Comparison of ENCODE assay signal across 8 mouse cellular contexts in genomic region chr10:81432169-81432867, GRCm38 (mm10). TPM values are rescaled to one million over a fixed set of nuclear protein-coding genes. Genes with fewer than 3 reads are reported as not detected.
DNase-seq lines count a peak whose midpoint lies in the region; ATAC-seq and TF ChIP-seq lines count a peak whose summit lies in the region.

No protein-coding gene starts in this region.

- 58% methylated on average over 21 of the region's 21 CpGs for WGBS in lung, adult 2 months
- WGBS in embryonic facial prominence, embryonic 15.5 days: 59% methylated on average over 21 of the region's 21 CpGs
- WGBS in hindbrain, postnatal 0 days: 61% methylated on average over 21 of the region's 21 CpGs
- WGBS in liver, embryonic 16.5 days (ENCODE audit: insufficient replicate concordance): 60% methylated on average over 21 of the region's 21 CpGs

- H3K27ac ChIP-seq in embryonic facial prominence, embryonic 15.5 days (replicated peaks): no peak overlapping the region
- H3K27ac ChIP-seq in hindbrain, postnatal 0 days: 0 out of 2 replicates have a peak overlapping the region, but pooled peaks have one; percentile 11
- H3K27ac ChIP-seq in liver, embryonic 16.5 days (ENCODE audit: low read length): no peak overlapping the region

- H3K4me3 ChIP-seq in lung, adult 2 months (replicated peaks; ENCODE audit: extremely low read depth, low read depth, low read length): no peak overlapping the region
- H3K4me3 ChIP-seq in embryonic facial prominence, embryonic 15.5 days (replicated peaks): peak overlapping the region; percentile 30
- H3K4me3 ChIP-seq in hindbrain, postnatal 0 days (ENCODE audit: low read length): no peak overlapping the region; the same call in 1 of the 2 replicates
- H3K4me3 ChIP-seq in liver, embryonic 16.5 days (ENCODE audit: low read depth, low read length): no peak overlapping the region

- peak overlapping the region; percentile 49 for H3K4me2 ChIP-seq in embryonic facial prominence, embryonic 15.5 days (replicated peaks)
- peak overlapping the region; percentile 51 for H3K4me2 ChIP-seq in hindbrain, postnatal 0 days (ENCODE audit: low read depth, low read length)
- H3K4me2 ChIP-seq in liver, embryonic 16.5 days (ENCODE audit: low read depth, low read length): peak overlapping the region; percentile 43

- H3K27me3 ChIP-seq in embryonic facial prominence, embryonic 15.5 days: no peaks in the 10 kb centered on the region
- H3K27me3 ChIP-seq in hindbrain, postnatal 0 days (ENCODE audit: insufficient read depth, low read length): no peaks in the 10 kb centered on the region
- peaks cover 45% of the 10 kb centered on the region for H3K27me3 ChIP-seq in liver, embryonic 16.5 days (ENCODE audit: control insufficient read depth, insufficient read depth, low read depth, low read length)

- no peaks in the 10 kb centered on the region for H3K36me3 ChIP-seq in embryonic facial prominence, embryonic 15.5 days
- no peaks in the 10 kb centered on the region for H3K36me3 ChIP-seq in hindbrain, postnatal 0 days (ENCODE audit: insufficient read depth, low read length)
- no peaks in the 10 kb centered on the region for H3K36me3 ChIP-seq in liver, embryonic 16.5 days (ENCODE audit: control insufficient read depth, insufficient read depth)

- TF ChIP-seq POLR2A in lung, adult 2 months (IDR thresholded peaks at IDR 0.05; ENCODE audit: borderline replicate concordance, extremely low read depth, low read depth, low read length): no peak

- H3K9ac ChIP-seq in embryonic facial prominence, embryonic 15.5 days: no peak overlapping the region
- H3K9ac ChIP-seq in hindbrain, postnatal 0 days (replicated peaks; ENCODE audit: low read length): no peak overlapping the region
- H3K9ac ChIP-seq in liver, embryonic 16.5 days (ENCODE audit: low read depth, low read length): no peak overlapping the region

- TF ChIP-seq CTCF in lung, adult 2 months (IDR thresholded peaks at IDR 0.05; ENCODE audit: insufficient read depth, low read length): 0 out of 2 replicates have a peak, but pooled peaks have one; percentile 6
- 0 out of 2 replicates have a peak, but pooled peaks have one; percentile 15 for TF ChIP-seq CTCF in hindbrain, postnatal 0 days (IDR thresholded peaks at IDR 0.05; ENCODE audit: low read depth)

- peaks cover 26% of the 10 kb centered on the region for H3K4me1 ChIP-seq in lung, adult 2 months (ENCODE audit: control insufficient read depth, insufficient read depth, low read length)
- peaks cover 57% of the 10 kb centered on the region for H3K4me1 ChIP-seq in embryonic facial prominence, embryonic 15.5 days
- peaks cover 31% of the 10 kb centered on the region for H3K4me1 ChIP-seq in hindbrain, postnatal 0 days (ENCODE audit: insufficient read depth, low read length)
- peaks cover 31% of the 10 kb centered on the region for H3K4me1 ChIP-seq in liver, embryonic 16.5 days (ENCODE audit: control insufficient read depth, low read depth, low read length)

- H3K9me3 ChIP-seq in embryonic facial prominence, embryonic 15.5 days (replicated peaks): no peaks in the 10 kb centered on the region
- no peaks in the 10 kb centered on the region for H3K9me3 ChIP-seq in hindbrain, postnatal 0 days (ENCODE audit: low read length)
- no peaks in the 10 kb centered on the region for H3K9me3 ChIP-seq in liver, embryonic 16.5 days (replicated peaks; ENCODE audit: control insufficient read depth, low read length)

- DNase-seq in lung, adult 2 months: peak; percentile 12
- DNase-seq in lung, adult 18-20 months: no peak
- no peak for DNase-seq in hindbrain, postnatal 0 days (ENCODE audit: low spot score)
- peak; percentile 38 for DNase-seq in testis, postnatal 14 days (ENCODE audit: low spot score)
- no peak for DNase-seq in cerebellum, adult 8-10 months
- DNase-seq in Muller cell, postnatal 12 days (ENCODE audit: inconsistent ontology term): no peak

- no peak for ATAC-seq in embryonic facial prominence, embryonic 15.5 days (ENCODE audit: insufficient number of reproducible peaks, low FRiP score, low TSS enrichment, low read depth)
- ATAC-seq in hindbrain, postnatal 0 days: peak; percentile 3
- no peak for ATAC-seq in liver, embryonic 16.5 days (ENCODE audit: low read depth)

RNA-seq across cellular contexts. Expression of gene Nfic, which starts 23.1 kb away (rescaled TPM):
- polyA plus RNA-seq in lung, adult 2 months (2012; rRNA removed): 89.6 and 103 TPM in 2 replicates
- polyA plus RNA-seq in embryonic facial prominence, embryonic 15.5 days (2015; fragmentation: Nextera tagmentation; extraction: Ambion mirVana): 138 and 139 TPM in 2 replicates
- total RNA-seq in hindbrain, postnatal 0 days (2014; rRNA removed): 17.2 and 26.5 TPM in 2 replicates
- 33.8 and 34.6 TPM in 2 replicates for polyA plus RNA-seq in hindbrain, postnatal 0 days (2015; fragmentation: Nextera tagmentation; extraction: Ambion mirVana)
- 10.2 and 12.0 TPM in 2 replicates for polyA plus RNA-seq in liver, embryonic 16.5 days (2015; fragmentation: Nextera tagmentation; extraction: Ambion mirVana)

RNA-seq across cellular contexts. Expression of gene Smim24, which starts 39.5 kb away (rescaled TPM):
- 8.8 and 10.1 TPM in 2 replicates for polyA plus RNA-seq in lung, adult 2 months (2012; rRNA removed)
- polyA plus RNA-seq in embryonic facial prominence, embryonic 15.5 days (2015; fragmentation: Nextera tagmentation; extraction: Ambion mirVana): 5.0 and 8.3 TPM in 2 replicates
- total RNA-seq in hindbrain, postnatal 0 days (2014; rRNA removed): 2.9 and 3.7 TPM in 2 replicates
- 1.4 and 1.7 TPM in 2 replicates for polyA plus RNA-seq in hindbrain, postnatal 0 days (2015; fragmentation: Nextera tagmentation; extraction: Ambion mirVana)
- polyA plus RNA-seq in liver, embryonic 16.5 days (2015; fragmentation: Nextera tagmentation; extraction: Ambion mirVana): 1.7 and 4.1 TPM in 2 replicates

RNA-seq across cellular contexts. Expression of gene Gm48552, which starts 43.5 kb away (rescaled TPM):
- polyA plus RNA-seq in lung, adult 2 months (2012; rRNA removed): 3.6 and 5.9 TPM in 2 replicates
- 1.6 and 2.9 TPM in 2 replicates for polyA plus RNA-seq in embryonic facial prominence, embryonic 15.5 days (2015; fragmentation: Nextera tagmentation; extraction: Ambion mirVana)
- total RNA-seq in hindbrain, postnatal 0 days (2014; rRNA removed): 7.5 TPM in 2 replicates
- polyA plus RNA-seq in hindbrain, postnatal 0 days (2015; fragmentation: Nextera tagmentation; extraction: Ambion mirVana): 2.7 and 4.0 TPM in 2 replicates
- 0.44 and 0.48 TPM in 2 replicates for polyA plus RNA-seq in liver, embryonic 16.5 days (2015; fragmentation: Nextera tagmentation; extraction: Ambion mirVana)

RNA-seq across cellular contexts. Expression of gene Gm48551, which starts 48.1 kb away (rescaled TPM):
- polyA plus RNA-seq in lung, adult 2 months (2012; rRNA removed): 3.7 and 6.3 TPM in 2 replicates
- 3.1 and 3.2 TPM in 2 replicates for polyA plus RNA-seq in embryonic facial prominence, embryonic 15.5 days (2015; fragmentation: Nextera tagmentation; extraction: Ambion mirVana)
- total RNA-seq in hindbrain, postnatal 0 days (2014; rRNA removed): 2.1 and 3.3 TPM in 2 replicates
- polyA plus RNA-seq in hindbrain, postnatal 0 days (2015; fragmentation: Nextera tagmentation; extraction: Ambion mirVana): 5.3 and 7.0 TPM in 2 replicates
- 0.54 and 0.55 TPM in 2 replicates for polyA plus RNA-seq in liver, embryonic 16.5 days (2015; fragmentation: Nextera tagmentation; extraction: Ambion mirVana)

RNA-seq across cellular contexts. Expression of gene Dohh, which starts 48.1 kb away (rescaled TPM):
- 79.2 and 83.4 TPM in 2 replicates for polyA plus RNA-seq in lung, adult 2 months (2012; rRNA removed)
- polyA plus RNA-seq in embryonic facial prominence, embryonic 15.5 days (2015; fragmentation: Nextera tagmentation; extraction: Ambion mirVana): 83.1 and 85.2 TPM in 2 replicates
- total RNA-seq in hindbrain, postnatal 0 days (2014; rRNA removed): 146 TPM in 2 replicates
- 111 and 114 TPM in 2 replicates for polyA plus RNA-seq in hindbrain, postnatal 0 days (2015; fragmentation: Nextera tagmentation; extraction: Ambion mirVana)
- polyA plus RNA-seq in liver, embryonic 16.5 days (2015; fragmentation: Nextera tagmentation; extraction: Ambion mirVana): 46.3 and 48.3 TPM in 2 replicates

Comparison
In these comparisons a context has a peak if more than half of its experiments do, and no peak if none do; other contexts are left out.
1. DNase-seq: peak in lung, adult 2 months (single experiment) and testis, postnatal 14 days (single experiment); none in lung, adult 18-20 months (0 of 2), hindbrain, postnatal 0 days (single experiment), cerebellum, adult 8-10 months (single experiment) and Muller cell, postnatal 12 days (single experiment).
2. Peak in every context shown above with its lines, with median percentiles within 50 percentile points of each other: H3K4me2 ChIP-seq.